ENCODE assay signal across 18 mouse cellular contexts in the genomic region with DNA sequence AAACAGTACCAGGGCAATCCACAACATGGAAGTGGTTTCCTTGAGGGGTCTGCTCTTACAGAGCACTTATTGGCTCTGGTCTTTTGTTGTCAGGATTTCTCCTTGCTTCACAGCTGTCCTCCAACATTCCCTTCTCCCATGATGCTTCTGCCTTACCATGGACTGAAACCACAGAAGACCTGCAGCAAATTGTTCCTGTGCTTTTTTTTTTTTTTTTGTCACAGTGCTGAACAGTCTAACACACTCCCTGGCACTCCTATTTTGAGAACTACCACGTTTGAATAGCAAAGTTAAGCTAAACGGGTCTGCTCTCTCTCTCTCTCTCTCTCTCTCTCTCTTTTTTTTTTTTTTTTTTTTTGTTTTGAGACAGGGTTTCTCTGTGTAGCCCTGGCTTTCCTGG. TPM values are rescaled to one million over a fixed set of nuclear protein-coding genes. Genes with fewer than 3 reads are reported as not detected.
"Had no signal": no experiment of that assay in that cellular context is flagged by ENCODE, and none has a peak within 500 bp of the region (broad histone marks: within the 10 kb centered on the region; RNA-seq: fewer than 3 reads in every experiment).

No protein-coding gene starts in this region.

- DNase-seq: retina, postnatal 1 day; right cerebral cortex, adult 18-20 months; right cerebral cortex, postnatal 14 days; right cerebral cortex, postnatal 25 days; right cerebral cortex, postnatal 4 days; spleen, adult 18-20 months; thymus, adult 18-20 months; thymus, adult 2 months; thymus, postnatal 14 days; thymus, postnatal 25 days; thymus, postnatal 36 days; thymus, postnatal 4 days had no signal

- H3K36me3 ChIP-seq: neural tube, embryonic 12.5 days; neural tube, embryonic 13.5 days; neural tube, embryonic 15.5 days; stomach, embryonic 15.5 days had no signal

- H3K27me3 ChIP-seq: neural tube, embryonic 13.5 days; neural tube, embryonic 15.5 days; stomach, embryonic 15.5 days had no signal

- H3K4me3 ChIP-seq: neural tube, embryonic 12.5 days; neural tube, embryonic 13.5 days; neural tube, embryonic 15.5 days; stomach, embryonic 15.5 days had no signal

- H3K9me3 ChIP-seq: neural tube, embryonic 12.5 days; neural tube, embryonic 13.5 days; neural tube, embryonic 15.5 days; stomach, embryonic 15.5 days had no signal

- H3K9ac ChIP-seq: neural tube, embryonic 12.5 days; neural tube, embryonic 13.5 days; neural tube, embryonic 15.5 days; stomach, embryonic 15.5 days had no signal

- H3K4me1 ChIP-seq: neural tube, embryonic 12.5 days; stomach, embryonic 15.5 days had no signal

- H3K27ac ChIP-seq: neural tube, embryonic 12.5 days; neural tube, embryonic 13.5 days; neural tube, embryonic 15.5 days; stomach, embryonic 15.5 days; stomach, postnatal 0 days had no signal

- H3K4me2 ChIP-seq: neural tube, embryonic 12.5 days; neural tube, embryonic 13.5 days; neural tube, embryonic 15.5 days; stomach, embryonic 15.5 days had no signal

RNA-seq across cellular contexts. Expression of a gene that starts 59.4 kb away (rescaled TPM):
- total RNA-seq: neutrophil, adult 5-6 weeks had no signal
- polyA plus RNA-seq: thymus, adult 2 months had no signal
